Mouse (Mus musculus): ENCODE results near the gene Crabp2.

DNA sequence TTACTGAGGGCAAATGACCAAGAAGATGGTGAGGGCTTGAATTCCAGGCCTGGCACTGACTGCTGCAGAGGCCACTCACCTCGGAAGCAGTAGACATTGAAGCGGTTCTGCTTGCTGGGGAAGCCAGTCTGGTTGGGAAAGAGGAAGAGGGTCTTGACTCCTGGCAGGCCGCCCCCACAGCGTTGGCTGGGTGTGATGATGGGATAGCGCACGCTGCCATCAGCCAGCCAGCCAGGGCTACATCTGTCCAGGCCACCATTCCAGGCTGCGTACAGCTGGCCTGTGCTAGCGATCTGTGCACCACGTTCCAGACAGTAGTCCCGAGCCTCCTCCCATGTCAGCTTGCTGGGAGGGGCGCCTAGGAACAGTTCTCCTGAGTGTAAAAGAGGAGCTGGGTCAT is 46.9 kb downstream of the Crabp2 start:
- TF ChIP-seq CTCF (IDR thresholded peaks at IDR 0.05; ENCODE audit: low read depth, low read length) (no peak), POLR2A (IDR thresholded peaks at IDR 0.05; ENCODE audit: borderline replicate concordance, low read depth, low read length) (no peak)

All from bone marrow macrophage, adult 2 months (primary cell).